Mouse (Mus musculus): Measurements from ENCODE around the gene Pramel4. TPM values are rescaled to one million over a fixed set of nuclear protein-coding genes. Genes with fewer than 3 reads are reported as not detected.
"Not testable (repeated sequence)": the region's sequence is repeated elsewhere in the genome, so short reads cannot be mapped to it uniquely, and the experiment has no call there.

The Pramel4 gene
- polyA plus RNA-seq (2014; fragmentation: Nextera tagmentation; extraction: Ambion mirVana): not detected in 2 replicates

DNA sequence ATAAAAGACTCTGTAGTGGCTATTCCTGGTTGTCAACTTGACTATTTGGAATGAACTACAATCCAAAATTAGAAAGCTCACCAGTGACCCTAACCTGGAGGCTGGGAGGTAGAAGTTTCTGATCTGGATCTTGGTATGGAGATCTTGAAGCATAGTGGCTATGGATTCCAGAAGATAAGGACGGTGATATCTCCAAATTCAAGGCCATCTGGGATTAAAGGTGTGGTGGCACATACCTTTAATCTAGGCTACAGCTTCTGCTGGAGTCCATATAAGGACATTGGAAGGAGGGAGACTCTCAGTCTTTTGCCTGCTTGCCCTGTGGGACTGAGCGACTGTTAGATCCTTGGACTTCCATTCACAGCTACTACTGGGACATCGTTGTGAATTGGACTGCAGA, at the start of gene Pramel4:
Pramel4 (plus strand) TSS at position 301 of the 400 bp plus-strand sequence.
- H3K4me2 ChIP-seq; H3K36me3 ChIP-seq (ENCODE audit: control insufficient read depth, insufficient read depth, low read length); H3K27me3 ChIP-seq (ENCODE audit: control insufficient read depth, insufficient read depth, low read length); H3K9me3 ChIP-seq (replicated peaks; ENCODE audit: control insufficient read depth, low read length); H3K4me3 ChIP-seq (ENCODE audit: low read depth, low read length); H3K27ac ChIP-seq (ENCODE audit: low read depth, low read length); ATAC-seq (replicated peaks; ENCODE audit: insufficient number of reproducible peaks, low FRiP score, low TSS enrichment); H3K4me1 ChIP-seq (ENCODE audit: control insufficient read depth, insufficient read depth, low read length); H3K9ac ChIP-seq (ENCODE audit: low read depth, low read length): not testable (repeated sequence)
- 83% methylated on average over 3 of the region's 3 CpGs for WGBS (ENCODE audit: insufficient replicate concordance)

DNA sequence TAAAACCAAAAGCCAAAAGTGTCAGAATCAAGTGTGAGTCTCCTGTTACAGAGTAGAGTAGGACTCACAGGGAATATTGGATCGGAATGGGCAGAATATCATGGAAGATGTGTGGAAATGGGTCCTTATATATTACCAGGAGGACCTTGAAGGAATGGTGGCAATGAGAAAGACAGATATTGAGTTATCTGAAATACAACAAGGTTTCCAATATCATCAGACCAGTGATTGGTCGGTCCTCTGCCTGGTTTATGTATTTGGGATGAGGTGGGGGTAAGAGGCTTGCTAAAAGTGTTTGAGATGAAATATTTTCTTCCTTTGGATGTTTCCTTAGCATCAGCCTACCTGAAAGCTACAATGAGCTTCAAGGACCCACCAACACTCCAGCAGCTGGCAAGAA, 47.2 kb downstream of the Pramel4 start, which contains the start of gene Gm13102:
Gm13102 (plus strand) TSS at position 301 of the 400 bp plus-strand sequence.
- ATAC-seq (replicated peaks; ENCODE audit: insufficient number of reproducible peaks, low FRiP score, low TSS enrichment); H3K4me1 ChIP-seq (ENCODE audit: control insufficient read depth, insufficient read depth, low read length); H3K4me3 ChIP-seq (ENCODE audit: low read depth, low read length); H3K36me3 ChIP-seq (ENCODE audit: control insufficient read depth, insufficient read depth, low read length); H3K9ac ChIP-seq (ENCODE audit: low read depth, low read length); H3K27me3 ChIP-seq (ENCODE audit: control insufficient read depth, insufficient read depth, low read length); H3K9me3 ChIP-seq (replicated peaks; ENCODE audit: control insufficient read depth, low read length); H3K4me2 ChIP-seq; H3K27ac ChIP-seq (ENCODE audit: low read depth, low read length): not testable (repeated sequence)
- WGBS (ENCODE audit: insufficient replicate concordance): no CpG with 5 or more reads among the region's 2 CpGs

Other genes starting within 250 kb of the Pramel4 start
- not detected in 2 replicates for gene Gm13084, start 243.0 kb upstream of the Pramel4 start, polyA plus RNA-seq (2014; fragmentation: Nextera tagmentation; extraction: Ambion mirVana)
- not detected in 2 replicates for gene Gm13103, start 212.6 kb upstream of the Pramel4 start, polyA plus RNA-seq (2014; fragmentation: Nextera tagmentation; extraction: Ambion mirVana)
- gene Pramef6, start 158.7 kb upstream of the Pramel4 start, polyA plus RNA-seq (2014; fragmentation: Nextera tagmentation; extraction: Ambion mirVana): not detected in 2 replicates
- not detected in 2 replicates for gene Pramef25, start 108.1 kb upstream of the Pramel4 start, polyA plus RNA-seq (2014; fragmentation: Nextera tagmentation; extraction: Ambion mirVana)
- not detected in 2 replicates for gene Gm13101, start 92.2 kb upstream of the Pramel4 start, polyA plus RNA-seq (2014; fragmentation: Nextera tagmentation; extraction: Ambion mirVana)
- not detected in 2 replicates for gene Pramef17, start 64.8 kb upstream of the Pramel4 start, polyA plus RNA-seq (2014; fragmentation: Nextera tagmentation; extraction: Ambion mirVana)
- not detected in 2 replicates for gene Gm13102, start 47.3 kb downstream of the Pramel4 start, polyA plus RNA-seq (2014; fragmentation: Nextera tagmentation; extraction: Ambion mirVana)
- gene Oog3, start 103.5 kb downstream of the Pramel4 start, polyA plus RNA-seq (2014; fragmentation: Nextera tagmentation; extraction: Ambion mirVana): not detected in 2 replicates
- gene Oog2, start 131.6 kb downstream of the Pramel4 start, polyA plus RNA-seq (2014; fragmentation: Nextera tagmentation; extraction: Ambion mirVana): not detected in 2 replicates
- not detected in 2 replicates for gene C87977, start 154.2 kb downstream of the Pramel4 start, polyA plus RNA-seq (2014; fragmentation: Nextera tagmentation; extraction: Ambion mirVana)
- not detected in 2 replicates for gene Pramel5, start 221.4 kb downstream of the Pramel4 start, polyA plus RNA-seq (2014; fragmentation: Nextera tagmentation; extraction: Ambion mirVana)

Data from heart, embryonic 11.5 days (tissue).